Mouse (Mus musculus): ENCODE measurements around the gene Zfp202.

The Zfp202 gene

GRCm38 (mm10) chr9:40240311-40240710, 48.2 kb downstream of the Zfp202 start:
- DNase-seq (ENCODE audit: low read depth, low spot score) = no peak

GRCm38 (mm10) chr9:40241223-40241801, 49.2 kb downstream of the Zfp202 start:
- DNase-seq (ENCODE audit: low read depth, low spot score) = no peak

- no peak for DNase-seq (ENCODE audit: low read depth, low spot score)
These were observed 50.1 kb downstream of the Zfp202 start for GRCm38 (mm10) chr9:40241951-40242888.

- no peak for DNase-seq (ENCODE audit: low read depth, low spot score)
These were observed 53.4 kb downstream of the Zfp202 start for GRCm38 (mm10) chr9:40245466-40245865.

- no peak for DNase-seq (ENCODE audit: low read depth, low spot score)
These were observed 54.0 kb downstream of the Zfp202 start for GRCm38 (mm10) chr9:40245974-40246665.

- no peak for DNase-seq (ENCODE audit: low read depth, low spot score)
These were observed 54.6 kb downstream of the Zfp202 start for GRCm38 (mm10) chr9:40246702-40247101.

- DNase-seq (ENCODE audit: low read depth, low spot score) = no peak
These were observed 57.0 kb downstream of the Zfp202 start for GRCm38 (mm10) chr9:40249106-40249505.

- no peak for DNase-seq (ENCODE audit: low read depth, low spot score)
These were observed 60.3 kb downstream of the Zfp202 start for GRCm38 (mm10) chr9:40252459-40252858.
